Mouse (Mus musculus) frontal cortex, adult (tissue): ENCODE measurements around the gene Otop2.
A peak's percentile ranks its signal among the peaks of the same experiment; 100 is the strongest.

Experiments used
- ATAC-seq: cut with Nextera tagmentation; 2 replicates; pipeline ENCODE4 v1.9.2; 2017; ENCODE audit warnings: mild to moderate bottlenecking, moderate library complexity, mixed read lengths; ENCODE audit not compliant: low TSS enrichment

Otop2 gene

DNA sequence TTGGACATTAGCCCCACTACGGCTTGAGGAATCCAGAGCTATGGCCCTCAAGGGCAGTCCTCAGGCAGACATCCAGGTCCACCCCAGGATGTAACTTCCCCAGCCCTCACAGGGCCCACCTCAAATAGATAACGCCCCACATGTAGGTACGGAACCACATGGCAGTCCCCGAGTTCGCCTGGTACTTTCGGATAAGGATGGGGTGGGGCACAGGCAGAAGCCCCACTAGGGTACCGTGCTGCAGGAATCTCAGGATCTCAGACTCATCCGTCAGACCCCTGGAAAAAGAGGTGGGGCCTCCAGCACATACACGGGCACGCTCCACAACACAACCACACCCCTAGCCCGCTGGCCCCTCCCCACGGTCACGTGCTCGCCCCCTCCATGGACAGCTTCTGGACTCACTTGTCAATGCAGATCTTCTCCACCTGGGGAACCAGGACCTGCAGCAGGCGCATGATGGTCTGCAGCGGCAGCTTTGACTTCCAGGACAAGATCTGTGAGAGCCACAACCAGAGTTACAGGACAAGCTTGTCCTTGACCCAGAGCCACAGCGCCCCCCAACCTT is 41.8 kb downstream of the Otop2 start:
- no peak for ATAC-seq

DNA sequence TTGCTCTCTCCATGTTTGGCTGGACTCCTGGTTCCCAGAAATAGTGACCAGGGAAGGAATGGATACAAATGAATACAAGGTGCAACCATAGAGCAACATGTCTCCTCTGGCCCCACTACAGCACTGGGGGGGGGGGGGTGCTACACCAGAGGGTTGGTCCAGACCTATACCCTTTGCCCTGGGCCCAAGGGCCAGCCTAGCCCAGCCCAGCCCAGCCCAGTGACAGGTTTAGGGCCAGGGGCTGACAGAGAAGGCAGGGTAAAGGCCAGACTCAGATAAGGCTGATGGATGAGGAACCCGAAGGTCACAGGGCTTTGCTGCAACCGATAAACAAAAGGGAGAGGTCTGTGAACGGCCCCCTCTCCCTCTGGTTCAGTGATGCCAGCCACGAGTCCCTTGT is 43.0 kb downstream of the Otop2 start:
- ATAC-seq: no peak

DNA sequence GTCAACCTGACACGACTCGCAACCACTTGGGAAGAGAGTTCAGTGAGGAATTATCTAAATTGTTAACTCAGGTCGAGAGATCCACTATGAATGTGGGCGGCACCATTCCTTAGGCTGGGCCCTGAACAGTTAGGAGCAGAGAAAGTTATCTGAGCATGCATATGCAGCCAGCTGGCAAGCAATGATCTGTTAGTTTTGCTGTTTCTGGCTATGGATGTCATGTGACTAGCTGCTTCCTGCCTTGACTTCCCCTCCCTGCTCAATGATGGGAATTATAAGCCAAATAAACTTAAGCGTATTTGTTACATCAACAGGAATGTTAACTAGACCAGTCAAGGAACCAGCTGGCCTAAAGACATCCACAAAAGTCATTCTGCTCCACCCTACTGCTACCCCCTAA is 46.4 kb downstream of the Otop2 start:
- no peak for ATAC-seq

- peak; percentile 71; the same call in 1 of the 2 replicates for ATAC-seq
These were observed 47.2 kb downstream of the Otop2 start for GRCm38 (mm10) chr11:115354183-115354582.

GRCm38 (mm10) chr11:115358468-115358867 is 51.5 kb downstream of the Otop2 start:
- ATAC-seq: peak; percentile 25; the same call in 1 of the 2 replicates

- ATAC-seq: peak; percentile 31; the same call in 1 of the 2 replicates
These were observed 52.3 kb downstream of the Otop2 start for GRCm38 (mm10) chr11:115359293-115359692.

- ATAC-seq: no peak
These were observed 52.8 kb downstream of the Otop2 start for GRCm38 (mm10) chr11:115359726-115360125.

- ATAC-seq: no peak
These were observed 57.2 kb downstream of the Otop2 start for GRCm38 (mm10) chr11:115364136-115364535.

GRCm38 (mm10) chr11:115366039-115366705 is 59.2 kb downstream of the Otop2 start:
- no peak for ATAC-seq

- ATAC-seq: peak; percentile 68
These were observed 59.9 kb downstream of the Otop2 start for GRCm38 (mm10) chr11:115366706-115367394.

DNA sequence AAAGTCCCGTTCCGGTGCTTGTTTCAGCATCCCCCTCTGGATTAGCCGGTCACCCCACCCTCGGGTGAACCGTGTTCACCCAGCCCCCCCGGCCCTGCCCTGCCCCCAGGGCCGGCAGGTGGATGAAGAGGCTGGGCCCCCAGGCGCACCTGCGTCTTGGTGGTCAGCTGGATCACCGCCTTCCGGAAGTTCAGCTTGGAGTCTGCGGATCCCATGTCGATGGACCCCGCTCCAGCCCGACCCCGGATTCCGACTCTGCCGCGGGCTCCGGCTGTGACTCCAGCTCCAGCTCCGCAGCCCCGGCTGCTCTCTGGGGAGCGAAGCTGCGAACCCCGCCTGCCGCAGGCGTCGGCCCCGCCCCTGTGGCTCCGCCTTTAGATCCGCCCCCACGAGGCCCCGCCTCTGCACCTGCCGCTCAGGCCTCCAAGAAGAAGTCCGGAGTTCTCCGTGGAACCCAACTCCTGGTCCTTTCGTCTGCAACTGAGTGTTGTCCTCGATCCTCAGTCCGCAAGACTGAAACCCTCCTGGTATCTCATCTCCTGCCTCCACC is 60.5 kb downstream of the Otop2 start, which contains the start of gene Hid1:
Gene Hid1 (minus strand): TSS at position 362 of the 550 bp plus-strand sequence.
- peak; percentile 86 for ATAC-seq

- ATAC-seq: no peak
These were observed 63.4 kb downstream of the Otop2 start for GRCm38 (mm10) chr11:115370368-115370767.

GRCm38 (mm10) chr11:115371354-115371753 is 64.4 kb downstream of the Otop2 start:
- ATAC-seq: no peak

DNA sequence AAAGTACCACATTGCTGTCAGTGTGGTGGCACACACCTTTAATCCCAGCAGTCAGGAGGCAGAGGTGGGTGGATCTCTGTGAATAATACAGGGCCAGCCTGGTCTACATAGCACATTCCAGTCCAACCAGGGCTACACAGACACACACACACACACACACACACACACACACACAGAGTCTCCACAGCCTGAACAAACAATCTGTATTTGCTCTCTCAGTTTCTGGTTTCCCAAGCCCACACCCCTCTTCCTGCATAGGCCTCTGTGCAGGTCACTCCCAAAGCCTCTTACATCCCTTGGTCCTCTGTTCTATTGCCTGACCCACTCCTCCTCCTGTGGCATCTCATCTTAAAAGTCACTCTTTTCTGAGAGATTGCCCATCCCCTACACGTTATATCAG is 65.1 kb downstream of the Otop2 start:
- no peak for ATAC-seq

DNA sequence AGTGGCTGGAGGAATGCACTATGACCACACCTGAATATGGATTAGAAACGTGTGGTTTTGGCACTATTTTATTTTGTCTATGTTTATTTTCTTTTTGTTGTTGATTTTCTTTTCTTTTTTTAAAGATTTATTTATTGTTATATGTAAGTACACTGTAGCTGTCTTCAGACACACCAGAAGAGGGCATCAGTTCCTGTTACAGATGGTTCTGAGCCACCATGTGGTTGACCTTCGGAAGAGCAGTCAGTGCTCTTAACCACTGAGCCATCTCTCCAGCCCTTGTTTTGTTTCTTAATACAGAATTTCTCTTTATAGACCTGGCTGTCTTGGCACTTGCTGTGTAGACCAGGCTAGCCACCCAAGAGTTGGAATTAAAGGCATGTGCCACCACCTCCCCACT is 65.8 kb downstream of the Otop2 start:
- no peak for ATAC-seq

GRCm38 (mm10) chr11:115373805-115374694 is 67.1 kb downstream of the Otop2 start:
- ATAC-seq: peak; percentile 72

- peak; percentile 66; the same call in 1 of the 2 replicates for ATAC-seq
These were observed 67.9 kb downstream of the Otop2 start for GRCm38 (mm10) chr11:115374695-115375425.

- no peak for ATAC-seq
These were observed 69.8 kb downstream of the Otop2 start for GRCm38 (mm10) chr11:115376722-115377121.

GRCm38 (mm10) chr11:115377254-115377653 is 70.3 kb downstream of the Otop2 start:
- ATAC-seq: no peak

DNA sequence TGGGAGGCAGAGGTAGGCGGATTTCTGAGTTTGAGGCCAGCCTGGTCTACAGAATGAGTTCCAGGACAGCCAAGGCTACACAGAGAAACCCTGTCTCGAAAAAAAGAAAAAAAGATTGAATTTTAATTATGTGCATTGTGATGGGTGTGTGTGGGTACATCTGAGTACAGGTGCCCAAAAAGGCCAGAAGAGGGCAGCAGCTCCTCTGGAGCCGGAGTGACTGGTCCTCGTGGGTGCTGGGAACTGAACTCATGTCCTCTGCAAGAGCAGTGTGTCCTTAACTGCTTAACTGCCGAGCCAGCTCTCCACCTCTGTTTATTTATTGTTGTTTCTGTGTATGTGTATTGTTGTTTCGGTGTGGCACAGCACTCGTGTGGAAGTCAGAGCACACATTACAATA is 70.9 kb downstream of the Otop2 start:
- ATAC-seq: no peak

GRCm38 (mm10) chr11:115381276-115381675 is 74.3 kb downstream of the Otop2 start:
- no peak for ATAC-seq
